37 mouse cellular contexts compared by ENCODE assay signal in the genomic region with DNA sequence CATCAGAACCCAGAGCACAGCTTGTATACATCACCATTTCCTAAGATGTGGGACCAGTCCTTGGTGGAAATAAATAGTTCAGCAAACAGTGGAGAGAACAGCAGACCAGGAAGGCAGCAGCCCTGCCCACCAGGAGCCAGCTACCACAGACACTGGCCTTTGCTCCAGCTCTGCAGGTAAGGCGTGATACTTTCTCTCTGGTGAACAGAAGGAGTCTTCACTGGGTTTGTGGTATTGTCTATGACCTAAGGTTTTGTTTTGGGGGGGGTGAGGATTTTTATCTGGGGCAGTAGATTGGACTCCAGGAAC. TPM values are rescaled to one million over a fixed set of nuclear protein-coding genes. Genes with fewer than 3 reads are reported as not detected.
DNase-seq lines count a peak whose midpoint lies in the region; ATAC-seq and TF ChIP-seq lines count a peak whose summit lies in the region.
"Had no signal": no experiment of that assay in that cellular context is flagged by ENCODE, and none has a peak within 500 bp of the region (broad histone marks: within the 10 kb centered on the region; RNA-seq: fewer than 3 reads in every experiment).

A gene (plus strand): TSS at position 100 of the 309 bp plus-strand sequence.

- no peaks in the 10 kb centered on the region for H3K79me2 ChIP-seq in heart, adult 2 months (replicated peaks; ENCODE audit: control insufficient read depth, insufficient read depth, low read length)

- no peak within 1 kb of the TSS for H3K9ac ChIP-seq in liver, postnatal 0 days (replicated peaks)
- no peak within 1 kb of the TSS for H3K9ac ChIP-seq in midbrain, embryonic 15.5 days
- no peak within 1 kb of the TSS for H3K9ac ChIP-seq in heart, adult 2 months (ENCODE audit: low read depth, low read length)
- H3K9ac ChIP-seq: embryonic facial prominence, embryonic 13.5 days; forebrain, embryonic 15.5 days; heart, embryonic 13.5 days; hindbrain, embryonic 14.5 days; kidney, embryonic 15.5 days; limb, embryonic 13.5 days; liver, embryonic 14.5 days; lung, embryonic 14.5 days had no signal

- no peak for TF ChIP-seq EP300 in liver, postnatal 0 days (IDR thresholded peaks at IDR 0.05; ENCODE audit: low read depth)
- no peak for TF ChIP-seq EP300 in heart, adult 2 months (IDR thresholded peaks at IDR 0.05; ENCODE audit: insufficient read depth, low read depth, low read length)

- peak within 1 kb of the TSS; percentile 35; the same call in 1 of the 2 replicates for H3K4me2 ChIP-seq in liver, postnatal 0 days (ENCODE audit: low read depth, low read length)
- no peak within 1 kb of the TSS for H3K4me2 ChIP-seq in midbrain, embryonic 15.5 days
- H3K4me2 ChIP-seq: embryonic facial prominence, embryonic 13.5 days; forebrain, embryonic 15.5 days; heart, embryonic 13.5 days; hindbrain, embryonic 14.5 days; kidney, embryonic 15.5 days; limb, embryonic 13.5 days; lung, embryonic 14.5 days had no signal

- peak within 1 kb of the TSS; percentile 62 for H3K27ac ChIP-seq in liver, postnatal 0 days (ENCODE audit: low read depth)
- H3K27ac ChIP-seq in midbrain, embryonic 15.5 days, result 0 out of 2 replicates have a peak within 1 kb of the TSS, but pooled peaks have one; percentile 11
- H3K27ac ChIP-seq in heart, adult 2 months, result no peak within 1 kb of the TSS
- H3K27ac ChIP-seq: embryonic facial prominence, embryonic 13.5 days; forebrain, embryonic 10.5 days; forebrain, embryonic 15.5 days; heart, embryonic 13.5 days; hindbrain, embryonic 14.5 days; kidney, embryonic 15.5 days; limb, embryonic 13.5 days; liver, embryonic 14.5 days; stomach, postnatal 0 days had no signal

- WGBS in liver, postnatal 0 days (ENCODE audit: insufficient replicate concordance), result 40% methylated on average over 1 of the region's 1 CpGs
- 51% methylated on average over 1 of the region's 1 CpGs for WGBS in midbrain, embryonic 15.5 days
- 63% methylated on average over 1 of the region's 1 CpGs for WGBS in heart, adult 2 months

- no peak for ATAC-seq in liver, postnatal 0 days
- ATAC-seq in activated CD4-positive, CD25-positive, alpha-beta regulatory T cell, adult 4 months, result no peak
- ATAC-seq in inflammation-experienced regulatory T-cells, adult 6 months, result no peak
- ATAC-seq in midbrain, embryonic 15.5 days (replicated peaks), result no peak
- ATAC-seq in CD4-positive, CD25-positive, alpha-beta regulatory T cell, adult 4 months, result no peak
- ATAC-seq: forebrain, embryonic 15.5 days had no signal

- H3K27me3 ChIP-seq in liver, postnatal 0 days (ENCODE audit: insufficient read depth, low read length), result no peaks in the 10 kb centered on the region
- no peaks in the 10 kb centered on the region for H3K27me3 ChIP-seq in midbrain, embryonic 15.5 days (replicated peaks)
- no peaks in the 10 kb centered on the region for H3K27me3 ChIP-seq in heart, adult 2 months (ENCODE audit: control insufficient read depth, insufficient read depth, low read length)
- H3K27me3 ChIP-seq: embryonic facial prominence, embryonic 13.5 days; forebrain, embryonic 15.5 days; kidney, embryonic 15.5 days; limb, embryonic 13.5 days had no signal

- no peaks in the 10 kb centered on the region for H3K36me3 ChIP-seq in liver, postnatal 0 days (replicated peaks; ENCODE audit: insufficient read depth, low read length)
- no peaks in the 10 kb centered on the region for H3K36me3 ChIP-seq in midbrain, embryonic 15.5 days (replicated peaks)
- no peaks in the 10 kb centered on the region for H3K36me3 ChIP-seq in heart, adult 2 months (ENCODE audit: control insufficient read depth, insufficient read depth, low read length)
- H3K36me3 ChIP-seq: embryonic facial prominence, embryonic 13.5 days; forebrain, embryonic 10.5 days; forebrain, embryonic 15.5 days; G1E; heart, embryonic 13.5 days; kidney, embryonic 15.5 days; limb, embryonic 13.5 days had no signal

- no peak within 1 kb of the TSS for H3K4me3 ChIP-seq in liver, postnatal 0 days (ENCODE audit: low read depth, low read length)
- no peak within 1 kb of the TSS for H3K4me3 ChIP-seq in midbrain, embryonic 15.5 days
- no peak within 1 kb of the TSS for H3K4me3 ChIP-seq in heart, adult 2 months
- H3K4me3 ChIP-seq: embryonic facial prominence, embryonic 13.5 days; forebrain, embryonic 10.5 days; forebrain, embryonic 15.5 days; heart, embryonic 13.5 days; kidney, embryonic 15.5 days; limb, embryonic 13.5 days had no signal

- H3K9me3 ChIP-seq in liver, postnatal 0 days (ENCODE audit: low read length), result no peaks in the 10 kb centered on the region
- H3K9me3 ChIP-seq in midbrain, embryonic 15.5 days, result no peaks in the 10 kb centered on the region
- H3K9me3 ChIP-seq: embryonic facial prominence, embryonic 13.5 days; forebrain, embryonic 10.5 days; forebrain, embryonic 15.5 days; heart, embryonic 13.5 days; kidney, embryonic 15.5 days; limb, embryonic 13.5 days had no signal

- no peak for TF ChIP-seq POLR2A in heart, adult 2 months (IDR thresholded peaks at IDR 0.05; ENCODE audit: insufficient read depth, low read depth, low read length)

- intact Hi-C loops in heart, adult 2 months (cut with DNase I), result no loop called here

- no peak for DNase-seq in liver, postnatal 0 days
- no peak for DNase-seq in liver
- DNase-seq in heart, adult 2 months, result no peak
- DNase-seq: adrenal gland, postnatal 14 days; cerebellum, adult 11-12 months; cerebellum, adult 9-11 months; gastrocnemius, postnatal 36 days; heart, postnatal 14 days; kidney, adult 11 months; kidney, postnatal 25 days; lung, embryonic 14.5 days; lung, postnatal 14 days; right cerebral cortex, postnatal 25 days; thymus, adult 18-20 months; thymus, postnatal 25 days had no signal

- H3K4me1 ChIP-seq in liver, postnatal 0 days (ENCODE audit: insufficient read depth), result peaks cover 3% of the 10 kb centered on the region; the same call in 1 of the 2 replicates
- H3K4me1 ChIP-seq in midbrain, embryonic 15.5 days, result no peaks in the 10 kb centered on the region
- no peaks in the 10 kb centered on the region for H3K4me1 ChIP-seq in heart, adult 2 months (ENCODE audit: control insufficient read depth, insufficient read depth, low read length)
- H3K4me1 ChIP-seq: embryonic facial prominence, embryonic 13.5 days; forebrain, embryonic 15.5 days; heart, embryonic 13.5 days; kidney, embryonic 15.5 days; limb, embryonic 13.5 days had no signal

- no peak for TF ChIP-seq CTCF in liver, postnatal 0 days (IDR thresholded peaks at IDR 0.05; ENCODE audit: low read depth)
- no peak for TF ChIP-seq CTCF in heart, adult 2 months (IDR thresholded peaks at IDR 0.05)

RNA-seq across cellular contexts. Expression of the gene that starts here (rescaled TPM):
- 2.5 and 4.1 TPM in 2 replicates for polyA plus RNA-seq in liver, postnatal 0 days (2015; fragmentation: Nextera tagmentation; extraction: Ambion mirVana)
- polyA plus RNA-seq in activated CD4-positive, CD25-positive, alpha-beta regulatory T cell, adult 4 months (2017; shearing (Covaris generic)), result 10 to 100 TPM; 13.8 to 14.1 TPM
- polyA plus RNA-seq in inflammation-experienced regulatory T-cells, adult 6 months (2017; shearing (Covaris generic)), result 10 to 100 TPM in 2 of 3 experiments, 1 to 10 TPM in 1; 7.8 to 38.7 (median 11.3) TPM
- 0.13 and 0.26 TPM in 2 replicates for polyA plus RNA-seq in midbrain, embryonic 15.5 days (2015; fragmentation: Nextera tagmentation; extraction: Ambion mirVana)
- under 1 TPM in 1 of 2 experiments, not detected in 1; 0.26 TPM for total RNA-seq in heart, adult 2 months (2021)
- polyA plus RNA-seq in heart, adult 2 months (2012; rRNA removed), result 0.04 TPM in 1 of 2 replicates, not detected in the other
- 10 to 100 TPM in 1 of 2 experiments, 1 to 10 TPM in 1; 7.0 to 13.5 TPM for polyA plus RNA-seq in CD4-positive, CD25-positive, alpha-beta regulatory T cell, adult 4 months (2017; shearing (Covaris generic))
- total RNA-seq: gastrocnemius, adult 18-20 months; gastrocnemius, postnatal 36 days; heart, adult 8-10 months; layer of hippocampus, adult 18-20 months; layer of hippocampus, postnatal 14 days; left cerebral cortex, adult 8-10 months; left cerebral cortex, postnatal 36 days had no signal
- polyA plus RNA-seq: embryonic facial prominence, embryonic 13.5 days; frontal cortex, adult 2 months; G1E; heart, embryonic 13.5 days; limb, embryonic 13.5 days; neural tube, embryonic 14.5 days had no signal
